Mouse (Mus musculus) erythroblast, embryonic 14.5 days (primary cell): ENCODE results near the gene Sept10.

Source experiments
- GATA1 ChIP-seq: IDR thresholded peaks from 2 replicates; pipeline ENCODE4 v1.6.1; 2012; ENCODE audit warnings: low read length, inconsistent platforms, mixed read lengths
- TAL1 ChIP-seq: IDR thresholded peaks from 3 replicates; pipeline ENCODE4 v1.6.1; 2012; ENCODE audit warnings: low read length, inconsistent platforms, mixed read lengths

GRCm38 (mm10) chr10:59250679-59251078 lies 29.0 kb upstream of the Sept10 start:
- TF ChIP-seq GATA1 (no peak), TAL1 (no peak)
